Mouse (Mus musculus): Measurements from ENCODE around the gene Olfm2. TPM values are rescaled to one million over a fixed set of nuclear protein-coding genes. Genes with fewer than 3 reads are reported as not detected.

Olfm2 gene
- total and polyA plus RNA-seq, 3 experiments: 0.08 to 0.47 TPM; not detected in 1

GRCm38 (mm10) chr9:20703832-20704380 lies 42.2 kb downstream of the Olfm2 start:
- DNase-seq (ENCODE audit: extremely low read depth): no peak
- no peak overlapping the region for H3K9ac ChIP-seq (ENCODE audit: insufficient read depth, low read depth)
- no peaks in the 10 kb centered on the region for H3K4me1 ChIP-seq (ENCODE audit: control insufficient read depth in 1 of 2, insufficient read depth in 2 of 2)
- no peaks in the 10 kb centered on the region for H3K36me3 ChIP-seq (replicated peaks in 1 of 2; ENCODE audit: control insufficient read depth in 1 of 2, insufficient read depth in 1 of 2, low read length in 1 of 2)
- TF ChIP-seq CHD1 (IDR thresholded peaks at IDR 0.05; ENCODE audit: low read depth, low read length): no peak
- no peak for TF ChIP-seq BHLHE40 (IDR thresholded peaks at IDR 0.05; ENCODE audit: low read depth, low read length)
- no peak for TF ChIP-seq USF1 (IDR thresholded peaks at IDR 0.05; ENCODE audit: low read depth, low read length)
- no peak for TF ChIP-seq ZMIZ1 (IDR thresholded peaks at IDR 0.05; ENCODE audit: low read depth, low read length)
- no peak for TF ChIP-seq TCF12 (IDR thresholded peaks at IDR 0.05; ENCODE audit: low read depth, low read length)
- H3K27ac ChIP-seq (ENCODE audit: insufficient read depth, low read depth): no peak overlapping the region
- in situ Hi-C loops (cut with MboI; ENCODE audit: low pct_ligation_motif_present, low pct_unique_long_range_greater_than_20kb, low sequenced_read_pairs): no loop called here
- H3K9me3 ChIP-seq (replicated peaks; ENCODE audit: low read length): peaks cover 3% of the 10 kb centered on the region
- H3K27me3 ChIP-seq (replicated peaks): peaks cover 46% of the 10 kb centered on the region
- no peak overlapping the region for H3K4me2 ChIP-seq (ENCODE audit: insufficient read depth, low read depth, poor library complexity, severe bottlenecking)
- dilution Hi-C loops (cut with MboI; ENCODE audit: extremely low pct_ligation_motif_present, extremely low pct_unique_long_range_greater_than_20kb, low sequenced_read_pairs): no loop called here
- H3K79me2 ChIP-seq (replicated peaks; ENCODE audit: control insufficient read depth, extremely low read depth, insufficient read depth, poor library complexity, severe bottlenecking): no peaks in the 10 kb centered on the region
- no peak overlapping the region for H3K4me3 ChIP-seq (replicated peaks in 1 of 3; ENCODE audit: low read depth in 2 of 3, low read length in 2 of 3, poor library complexity in 1 of 3)

GRCm38 (mm10) chr9:20697466-20697865 lies 48.7 kb downstream of the Olfm2 start:
- Histone ChIP-seq H3K36me3 (replicated peaks in 1 of 2; ENCODE audit: control insufficient read depth in 1 of 2, insufficient read depth in 1 of 2, low read length in 1 of 2) (no peaks in the 10 kb centered on the region), H3K4me1 (ENCODE audit: control insufficient read depth in 1 of 2, insufficient read depth in 2 of 2) (peaks cover 0 to 2% of the 10 kb centered on the region in 2 experiments; a peak in 1 of 4 replicates), H3K27me3 (replicated peaks) (peaks cover 37% of the 10 kb centered on the region), H3K9me3 (replicated peaks; ENCODE audit: low read length) (peaks cover 3% of the 10 kb centered on the region), H3K4me3 (replicated peaks in 1 of 3; ENCODE audit: low read depth in 2 of 3, low read length in 2 of 3, poor library complexity in 1 of 3) (no peak overlapping the region), H3K79me2 (replicated peaks; ENCODE audit: control insufficient read depth, extremely low read depth, insufficient read depth, poor library complexity, severe bottlenecking) (no peaks in the 10 kb centered on the region), H3K27ac (ENCODE audit: insufficient read depth, low read depth) (no peak overlapping the region), H3K4me2 (ENCODE audit: insufficient read depth, low read depth, poor library complexity, severe bottlenecking) (no peak overlapping the region), H3K9ac (ENCODE audit: insufficient read depth, low read depth) (no peak overlapping the region)
- TF ChIP-seq RCOR1 (conservative IDR thresholded peaks at IDR 0.05; ENCODE audit: low read depth, low read length) (no peak), IRF4 (IDR thresholded peaks at IDR 0.05; ENCODE audit: low read depth, low read length) (no peak), MXI1 (IDR thresholded peaks at IDR 0.05; ENCODE audit: low read depth, low read length) (no peak), CHD1 (IDR thresholded peaks at IDR 0.05; ENCODE audit: low read depth, low read length) (no peak), E2F4 (IDR thresholded peaks at IDR 0.05; ENCODE audit: insufficient replicate concordance, low read depth, low read length) (no peak), JUN (IDR thresholded peaks at IDR 0.05; ENCODE audit: insufficient read depth, low read depth, low read length) (no peak), ETS1 (conservative IDR thresholded peaks at IDR 0.05; ENCODE audit: low read depth, low read length) (no peak), ZMIZ1 (IDR thresholded peaks at IDR 0.05; ENCODE audit: low read depth, low read length) (no peak), MYC (IDR thresholded peaks at IDR 0.05; ENCODE audit: low read depth, low read length) (no peak), GABPA (IDR thresholded peaks at IDR 0.05; ENCODE audit: insufficient replicate concordance, low read depth, low read length) (no peak), USF2 (conservative IDR thresholded peaks at IDR 0.05; ENCODE audit: low read depth, low read length) (no peak), ZC3H11A (IDR thresholded peaks at IDR 0.05; ENCODE audit: low read depth, low read length) (no peak), CHD2 (IDR thresholded peaks at IDR 0.05; ENCODE audit: low read length) (no peak), EP300 (IDR thresholded peaks at IDR 0.05; ENCODE audit: low read length) (no peak), JUND (conservative IDR thresholded peaks at IDR 0.05; ENCODE audit: low read depth, low read length) (no peak), MAFK (IDR thresholded peaks at IDR 0.05; ENCODE audit: insufficient replicate concordance, low read length) (no peak)
- in situ Hi-C loops (cut with MboI; ENCODE audit: low pct_ligation_motif_present, low pct_unique_long_range_greater_than_20kb, low sequenced_read_pairs): no loop called here
- no peak for DNase-seq (ENCODE audit: extremely low read depth)
- dilution Hi-C loops (cut with MboI; ENCODE audit: extremely low pct_ligation_motif_present, extremely low pct_unique_long_range_greater_than_20kb, low sequenced_read_pairs): no loop called here
